Mouse (Mus musculus): ENCODE measurements around the gene Atp8b4. TPM values are rescaled to one million over a fixed set of nuclear protein-coding genes. Genes with fewer than 3 reads are reported as not detected.
A peak's percentile ranks its signal among the peaks of the same experiment; 100 is the strongest.

Atp8b4 gene
- polyA plus RNA-seq, 1 experiment from 2014 or later: 2.6 TPM

DNA sequence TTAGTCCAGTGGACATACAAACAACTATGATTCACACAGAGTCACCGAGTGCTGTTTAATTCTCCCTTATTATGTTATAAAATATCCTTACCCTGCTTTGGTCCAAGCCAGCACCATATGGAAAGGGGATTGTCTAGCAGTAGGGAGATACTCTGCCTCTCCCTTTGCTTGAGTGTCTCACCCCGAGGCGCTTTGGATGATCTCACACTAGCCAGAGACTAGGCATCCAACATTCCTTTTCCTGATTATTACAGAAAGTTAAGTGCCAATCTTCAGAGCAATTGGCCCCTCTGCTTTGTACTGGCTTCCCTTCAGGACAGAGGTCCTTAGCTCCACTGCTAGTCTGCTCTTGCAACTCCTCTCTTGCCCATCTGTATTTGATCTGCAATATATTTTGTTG, 226.2 kb downstream of the Atp8b4 start:
- DNase-seq (ENCODE audit: low spot score) (peak; percentile 19), ATAC-seq (ENCODE audit: low read depth) (no peak)
- H3K4me3 ChIP-seq (ENCODE audit: low read depth, low read length): no peak overlapping the region
- H3K4me2 ChIP-seq (ENCODE audit: low read depth, low read length): no peak overlapping the region
- H3K27me3 ChIP-seq (replicated peaks; ENCODE audit: control insufficient read depth, insufficient read depth, low read length): no peaks in the 10 kb centered on the region
- no peaks in the 10 kb centered on the region for H3K36me3 ChIP-seq (ENCODE audit: control insufficient read depth, insufficient read depth, low read length)
- 47% methylated on average over 3 of the region's 3 CpGs for WGBS
- no peak overlapping the region for H3K9ac ChIP-seq (ENCODE audit: low read depth, low read length)
- peak overlapping the region; percentile 66 for H3K27ac ChIP-seq (replicated peaks; ENCODE audit: low read depth, low read length)
- peaks cover 10% of the 10 kb centered on the region for H3K4me1 ChIP-seq (ENCODE audit: control insufficient read depth, insufficient read depth, low read length)
- H3K9me3 ChIP-seq (ENCODE audit: control insufficient read depth, low read length): no peaks in the 10 kb centered on the region

Other genes with a start within 250 kb of the Atp8b4 start
- gene Slc27a2, start 51.7 kb upstream of the Atp8b4 start, polyA plus RNA-seq (2014; fragmentation: Nextera tagmentation; extraction: Ambion mirVana): 10.4 and 10.8 TPM in 2 replicates
- 32.0 and 67.6 TPM in 2 replicates for gene Hdc, start 118.6 kb upstream of the Atp8b4 start, polyA plus RNA-seq (2014; fragmentation: Nextera tagmentation; extraction: Ambion mirVana)
- 43.1 and 47.9 TPM in 2 replicates for gene Gabpb1, start 175.7 kb upstream of the Atp8b4 start, polyA plus RNA-seq (2014; fragmentation: Nextera tagmentation; extraction: Ambion mirVana)
- gene Usp8, start 206.7 kb upstream of the Atp8b4 start, polyA plus RNA-seq (2014; fragmentation: Nextera tagmentation; extraction: Ambion mirVana): 42.9 and 45.8 TPM in 2 replicates

All from embryonic facial prominence, embryonic 14.5 days (tissue).